In genomic region chr4:133087835-133088234, GRCm38 (mm10) we compare ENCODE assay signal across 8 mouse cellular contexts. TPM values are rescaled to one million over a fixed set of nuclear protein-coding genes. Genes with fewer than 3 reads are reported as not detected.
A peak's percentile ranks its signal among the peaks of the same experiment; 100 is the strongest.
DNase-seq lines count a peak whose midpoint lies in the region; ATAC-seq and TF ChIP-seq lines count a peak whose summit lies in the region.

No protein-coding gene starts in this region.

- no peak for ATAC-seq in lung, embryonic 15.5 days (ENCODE audit: borderline replicate concordance, extremely low read depth, low FRiP score, low TSS enrichment)
- no peak for ATAC-seq in midbrain, embryonic 15.5 days (replicated peaks)

- no peaks in the 10 kb centered on the region for H3K27me3 ChIP-seq in cerebellum, adult 2 months (ENCODE audit: control insufficient read depth, insufficient read depth, low read length)
- no peaks in the 10 kb centered on the region for H3K27me3 ChIP-seq in lung, embryonic 15.5 days
- no peaks in the 10 kb centered on the region for H3K27me3 ChIP-seq in midbrain, embryonic 15.5 days (replicated peaks)

- no peak overlapping the region for H3K9ac ChIP-seq in lung, embryonic 15.5 days
- no peak overlapping the region for H3K9ac ChIP-seq in midbrain, embryonic 15.5 days

- H3K36me3 ChIP-seq in lung, embryonic 15.5 days, result no peaks in the 10 kb centered on the region
- no peaks in the 10 kb centered on the region for H3K36me3 ChIP-seq in midbrain, embryonic 15.5 days (replicated peaks)

- H3K4me2 ChIP-seq in lung, embryonic 15.5 days, result no peak overlapping the region
- no peak overlapping the region for H3K4me2 ChIP-seq in midbrain, embryonic 15.5 days

- TF ChIP-seq POLR2A in cerebellum, adult 2 months (IDR thresholded peaks at IDR 0.05; ENCODE audit: borderline replicate concordance, insufficient read depth, low read length), result no peak

- no peaks in the 10 kb centered on the region for H3K9me3 ChIP-seq in lung, embryonic 15.5 days
- H3K9me3 ChIP-seq in midbrain, embryonic 15.5 days, result no peaks in the 10 kb centered on the region

- TF ChIP-seq CTCF in cerebellum, adult 2 months (IDR thresholded peaks at IDR 0.05; ENCODE audit: borderline replicate concordance, insufficient read depth, low read depth, low read length), result no peak

- intact Hi-C loops in heart, postnatal 10 days (cut with DNase I), result no loop called here

- peak; percentile 27 to 29 for DNase-seq in cerebellum, adult 2 months
- DNase-seq in cerebellum, adult 9-10 months, result no peak
- peak; percentile 40 for DNase-seq in adipocyte (ENCODE audit: low spot score)
- DNase-seq in heart, postnatal 10 days, result peak; percentile 86 to 90
- DNase-seq in testis, postnatal 14 days (ENCODE audit: low spot score), result no peak
- no peak for DNase-seq in c-Kit-positive CD71-positive TER-119-positive erythroid progenitor cells, embryonic 14.5 days (ENCODE audit: low spot score)

- H3K27ac ChIP-seq in cerebellum, adult 2 months (ENCODE audit: insufficient read depth, low read length), result no peak overlapping the region
- H3K27ac ChIP-seq in lung, embryonic 15.5 days, result peak overlapping the region; percentile 87
- H3K27ac ChIP-seq in midbrain, embryonic 15.5 days, result no peak overlapping the region

- WGBS in cerebellum, adult 2 months, result 17% methylated on average over 8 of the region's 8 CpGs
- 11% methylated on average over 8 of the region's 8 CpGs for WGBS in lung, embryonic 15.5 days
- 47% methylated on average over 8 of the region's 8 CpGs for WGBS in midbrain, embryonic 15.5 days

- peaks cover 51% of the 10 kb centered on the region for H3K4me1 ChIP-seq in cerebellum, adult 2 months (ENCODE audit: control insufficient read depth, insufficient read depth, low read length)
- H3K4me1 ChIP-seq in lung, embryonic 15.5 days, result peaks cover 95% of the 10 kb centered on the region
- H3K4me1 ChIP-seq in midbrain, embryonic 15.5 days, result peaks cover 75% of the 10 kb centered on the region

- no peak overlapping the region for H3K4me3 ChIP-seq in cerebellum, adult 2 months (replicated peaks; ENCODE audit: insufficient read depth, low read depth, low read length)
- no peak overlapping the region for H3K4me3 ChIP-seq in lung, embryonic 15.5 days
- no peak overlapping the region for H3K4me3 ChIP-seq in midbrain, embryonic 15.5 days

RNA-seq across cellular contexts. Expression of gene Wasf2, which starts 42.5 kb away (rescaled TPM):
- 15.0 and 16.3 TPM in 2 replicates for polyA plus RNA-seq in cerebellum, adult 2 months (2012; rRNA removed)
- 100 to 1,000 TPM; 134 to 164 TPM for total RNA-seq in heart, postnatal 10 days (2021)
- 120 and 136 TPM in 2 replicates for polyA plus RNA-seq in lung, embryonic 15.5 days (2015; fragmentation: Nextera tagmentation; extraction: Ambion mirVana)
- polyA plus RNA-seq in midbrain, embryonic 15.5 days (2015; fragmentation: Nextera tagmentation; extraction: Ambion mirVana), result 27.4 and 27.7 TPM in 2 replicates

Comparison
In these comparisons a context has a peak if more than half of its experiments do, and no peak if none do; other contexts are left out.
1. DNase-seq: peak in cerebellum, adult 2 months (2 of 2), adipocyte (single experiment) and heart, postnatal 10 days (2 of 2); none in cerebellum, adult 9-10 months (single experiment), testis, postnatal 14 days (single experiment) and c-Kit-positive CD71-positive TER-119-positive erythroid progenitor cells, embryonic 14.5 days (single experiment).